Mouse (Mus musculus): ENCODE results near the gene Odf3l1. TPM values are rescaled to one million over a fixed set of nuclear protein-coding genes. Genes with fewer than 3 reads are reported as not detected.

Odf3l1 gene
- polyA plus RNA-seq, 1 experiment from 2014 or later, result not detected

Other genes with a start within 250 kb of the Odf3l1 start
- 48.9 and 50.4 TPM in 2 replicates for gene Lingo1, start 68.2 kb downstream of the Odf3l1 start, polyA plus RNA-seq (2015; fragmentation: Nextera tagmentation; extraction: Ambion mirVana)
- gene Cspg4, start 354 bp upstream of the Odf3l1 start, polyA plus RNA-seq (2015; fragmentation: Nextera tagmentation; extraction: Ambion mirVana), result 4.2 and 5.2 TPM in 2 replicates
- gene Snx33, start 63.7 kb upstream of the Odf3l1 start, polyA plus RNA-seq (2015; fragmentation: Nextera tagmentation; extraction: Ambion mirVana), result 2.9 and 3.7 TPM in 2 replicates
- gene Imp3, start 72.8 kb upstream of the Odf3l1 start, polyA plus RNA-seq (2015; fragmentation: Nextera tagmentation; extraction: Ambion mirVana), result 74.5 and 74.8 TPM in 2 replicates
- gene Snupn, start 86.2 kb upstream of the Odf3l1 start, polyA plus RNA-seq (2015; fragmentation: Nextera tagmentation; extraction: Ambion mirVana), result 28.5 and 31.5 TPM in 2 replicates
- gene Ptpn9, start 130.2 kb upstream of the Odf3l1 start, polyA plus RNA-seq (2015; fragmentation: Nextera tagmentation; extraction: Ambion mirVana), result 22.7 and 23.1 TPM in 2 replicates
- gene Sin3a, start 207.4 kb upstream of the Odf3l1 start, polyA plus RNA-seq (2015; fragmentation: Nextera tagmentation; extraction: Ambion mirVana), result 26.0 and 28.8 TPM in 2 replicates

Measured in hindbrain, embryonic 13.5 days (tissue).